ENCODE assay signal across 14 mouse cellular contexts in genomic region chr10:95778622-95779021, GRCm38 (mm10).
DNase-seq lines count a peak whose midpoint lies in the region; ATAC-seq and TF ChIP-seq lines count a peak whose summit lies in the region.
"Had no signal": no experiment of that assay in that cellular context is flagged by ENCODE, and none has a peak within 500 bp of the region (broad histone marks: within the 10 kb centered on the region; RNA-seq: fewer than 3 reads in every experiment).

No protein-coding gene starts in this region.

- no peaks in the 10 kb centered on the region for H3K27me3 ChIP-seq in liver, embryonic 15.5 days
- H3K27me3 ChIP-seq in forebrain, postnatal 0 days (ENCODE audit: insufficient read depth, low read length): no peaks in the 10 kb centered on the region
- H3K27me3 ChIP-seq: forebrain, embryonic 13.5 days; heart, embryonic 15.5 days; Patski had no signal

- no peaks in the 10 kb centered on the region for H3K9me3 ChIP-seq in liver, embryonic 15.5 days (replicated peaks)
- H3K9me3 ChIP-seq in forebrain, postnatal 0 days (ENCODE audit: low read length): no peaks in the 10 kb centered on the region
- H3K9me3 ChIP-seq: forebrain, embryonic 13.5 days; heart, embryonic 15.5 days had no signal

- peak overlapping the region; percentile 59 for H3K27ac ChIP-seq in liver, embryonic 15.5 days (replicated peaks)
- H3K27ac ChIP-seq in forebrain, postnatal 0 days (ENCODE audit: low read depth, low read length): no peak overlapping the region
- H3K27ac ChIP-seq: forebrain, embryonic 13.5 days; heart, embryonic 15.5 days had no signal

- no peak for DNase-seq in liver
- DNase-seq in kidney, adult 18-20 months: peak; percentile 41
- DNase-seq in kidney, postnatal 14 days: peak; percentile 53
- no peak for DNase-seq in urinary bladder, postnatal 25 days (ENCODE audit: low spot score)
- DNase-seq in forebrain, postnatal 0 days: no peak
- no peak for DNase-seq in natural killer cell, adult 2 months (ENCODE audit: low spot score in 2 of 2)
- DNase-seq: cerebellum, adult 18-20 months; heart, adult 18-20 months; left cerebral cortex, postnatal 4 days; thymus, adult 2 months had no signal

- no peak for ATAC-seq in liver, embryonic 15.5 days (ENCODE audit: insufficient read depth)
- no peak for ATAC-seq in forebrain, postnatal 0 days
- ATAC-seq: forebrain, embryonic 13.5 days; Patski had no signal

- H3K9ac ChIP-seq in liver, embryonic 15.5 days: no peak overlapping the region
- H3K9ac ChIP-seq in forebrain, postnatal 0 days: no peak overlapping the region
- H3K9ac ChIP-seq: forebrain, embryonic 13.5 days; heart, embryonic 15.5 days had no signal

- peaks cover 16% of the 10 kb centered on the region for H3K4me1 ChIP-seq in liver, embryonic 15.5 days (replicated peaks)
- H3K4me1 ChIP-seq in forebrain, postnatal 0 days (ENCODE audit: insufficient read depth): no peaks in the 10 kb centered on the region
- H3K4me1 ChIP-seq: forebrain, embryonic 13.5 days had no signal

- H3K4me3 ChIP-seq in liver, embryonic 15.5 days (replicated peaks): no peak overlapping the region
- no peak overlapping the region for H3K4me3 ChIP-seq in forebrain, postnatal 0 days (ENCODE audit: low read depth, low read length)
- H3K4me3 ChIP-seq: forebrain, embryonic 13.5 days; heart, embryonic 15.5 days had no signal

- 68% methylated on average over 8 of the region's 8 CpGs for WGBS in liver, embryonic 15.5 days (ENCODE audit: insufficient replicate concordance)
- 87% methylated on average over 8 of the region's 8 CpGs for WGBS in forebrain, postnatal 0 days

- 0 out of 2 replicates have a peak overlapping the region, but pooled peaks have one; percentile 25 for H3K4me2 ChIP-seq in liver, embryonic 15.5 days
- H3K4me2 ChIP-seq in forebrain, postnatal 0 days (ENCODE audit: low read depth): no peak overlapping the region
- H3K4me2 ChIP-seq: forebrain, embryonic 13.5 days; heart, embryonic 15.5 days had no signal

- H3K36me3 ChIP-seq in liver, embryonic 15.5 days (replicated peaks): no peaks in the 10 kb centered on the region
- H3K36me3 ChIP-seq in forebrain, postnatal 0 days (ENCODE audit: insufficient read depth): no peaks in the 10 kb centered on the region
- H3K36me3 ChIP-seq: heart, embryonic 15.5 days had no signal

- no peak for TF ChIP-seq CTCF in forebrain, postnatal 0 days (IDR thresholded peaks at IDR 0.05; ENCODE audit: low read depth)

Comparison
In these comparisons a context has a peak if more than half of its experiments do, and no peak if none do; other contexts are left out.
1. DNase-seq: peak in kidney, adult 18-20 months (single experiment) and kidney, postnatal 14 days (single experiment); none in liver (single experiment), urinary bladder, postnatal 25 days (single experiment), forebrain, postnatal 0 days (single experiment) and natural killer cell, adult 2 months (0 of 2).